Mouse (Mus musculus) gonadal fat pad, adult 2 months (tissue): ENCODE data around the gene Tcl1b1. TPM values are rescaled to one million over a fixed set of nuclear protein-coding genes. Genes with fewer than 3 reads are reported as not detected.
"Not testable (repeated sequence)": the region's sequence is repeated elsewhere in the genome, so short reads cannot be mapped to it uniquely, and the experiment has no call there.

Experiments
- DNase-seq: peaks from one replicate; pipeline ENCODE4 v3.0.0-alpha.2; 2012; ENCODE audit warnings: low read depth
- polyA plus RNA-seq: library from polyadenylated mRNA; depleted of rRNA; stranded (reverse); fragments of >200 nt; gene quantifications from 2 replicates; pipeline ENCODE4 v1.2.3, GENCODE M21; 2012; rRNA removed

Gene Tcl1b1
- polyA plus RNA-seq, 1 experiment = not detected

GRCm38 (mm10) chr12:105190743-105191142 lies 31.3 kb downstream of the Tcl1b1 start, which contains the start of gene Tcl1b3:
TSS of gene Tcl1b3 (plus strand) at chr12:105191043.
- DNase-seq = not testable (repeated sequence)

DNA sequence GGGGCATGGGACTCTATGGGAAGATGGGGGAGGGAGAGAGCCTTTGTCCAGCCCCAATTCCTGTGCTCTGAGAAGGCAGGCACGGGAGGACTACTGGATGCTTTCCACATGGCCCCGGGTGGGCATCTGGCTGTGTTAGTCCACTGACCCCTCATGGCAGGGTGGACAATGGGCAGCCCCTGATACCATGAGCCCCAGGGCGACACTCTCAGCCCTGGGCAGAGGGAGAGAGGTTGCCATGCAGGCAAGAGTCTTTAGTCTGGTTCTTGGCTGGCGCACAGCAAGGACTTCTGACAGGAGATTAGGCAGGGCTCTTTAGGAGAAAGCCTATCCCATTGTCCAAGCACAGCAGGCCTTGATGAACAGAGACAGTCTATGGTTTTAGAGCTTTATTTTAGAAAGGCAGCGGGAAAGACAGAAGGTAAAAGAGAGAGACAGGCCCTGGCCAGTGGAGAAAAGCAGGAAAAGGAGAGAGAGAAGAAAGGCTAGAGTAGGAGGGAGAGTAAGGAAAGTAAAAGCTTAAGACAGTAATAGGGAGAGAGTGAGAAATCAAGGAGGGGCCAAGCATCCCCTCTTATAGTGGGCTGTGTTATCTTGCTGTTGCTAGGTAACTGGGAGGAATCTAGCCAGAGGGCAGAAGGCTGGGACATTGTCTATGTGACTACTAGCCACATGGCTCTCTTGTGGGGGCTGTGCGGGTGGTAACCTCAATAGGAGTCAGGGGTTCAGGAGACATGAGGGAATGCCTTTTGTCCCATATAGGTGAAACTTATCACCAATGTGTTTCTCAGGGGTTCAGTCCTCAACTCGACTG lies 40.4 kb downstream of the Tcl1b1 start:
- not testable (repeated sequence) for DNase-seq

- DNase-seq = not testable (repeated sequence)
These were observed 42.2 kb downstream of the Tcl1b1 start, which contains the start of gene Tcl1b4 for GRCm38 (mm10) chr12:105201657-105202056. TSS of gene Tcl1b4 (plus strand) at chr12:105201957.

DNA sequence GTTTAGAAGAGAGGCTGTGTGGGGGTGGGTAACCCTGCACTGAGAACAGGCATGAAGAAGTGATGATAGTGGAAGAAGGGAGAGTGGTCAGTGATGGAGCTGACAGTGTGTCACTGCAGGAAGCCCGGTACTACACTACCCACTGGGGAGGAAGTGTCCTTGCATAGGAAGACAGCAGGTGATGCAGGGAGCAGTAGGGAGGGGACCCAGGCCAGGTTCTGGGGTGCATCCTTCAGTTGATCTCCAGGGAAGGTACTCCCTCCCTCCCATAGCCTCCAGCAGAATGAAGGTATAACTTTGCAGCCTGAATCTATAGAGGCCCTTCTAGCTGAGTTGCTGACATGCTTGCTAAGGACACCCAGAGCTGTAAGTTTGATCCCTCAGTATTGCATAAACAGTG lies 47.6 kb downstream of the Tcl1b1 start:
- no peak for DNase-seq

DNA sequence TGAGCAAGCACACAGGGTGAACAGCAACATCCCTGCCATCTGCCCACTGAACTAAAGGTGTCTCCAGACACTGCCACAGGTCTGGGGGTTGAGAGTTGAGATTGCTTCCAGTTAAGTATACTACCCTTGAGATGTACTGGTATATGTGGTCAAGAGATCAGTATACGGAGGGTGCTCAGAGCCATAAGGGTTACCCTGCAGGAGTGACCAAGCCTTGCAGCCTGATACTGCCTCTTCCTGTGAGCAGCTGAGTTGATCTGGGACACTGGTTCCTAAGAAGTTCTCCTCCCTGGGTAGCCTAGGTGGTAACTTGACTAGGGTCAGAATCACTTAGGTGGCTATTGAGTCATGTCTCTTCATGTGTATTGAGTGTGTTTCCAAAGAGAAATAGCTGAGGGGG lies 49.0 kb downstream of the Tcl1b1 start:
- DNase-seq = no peak

DNA sequence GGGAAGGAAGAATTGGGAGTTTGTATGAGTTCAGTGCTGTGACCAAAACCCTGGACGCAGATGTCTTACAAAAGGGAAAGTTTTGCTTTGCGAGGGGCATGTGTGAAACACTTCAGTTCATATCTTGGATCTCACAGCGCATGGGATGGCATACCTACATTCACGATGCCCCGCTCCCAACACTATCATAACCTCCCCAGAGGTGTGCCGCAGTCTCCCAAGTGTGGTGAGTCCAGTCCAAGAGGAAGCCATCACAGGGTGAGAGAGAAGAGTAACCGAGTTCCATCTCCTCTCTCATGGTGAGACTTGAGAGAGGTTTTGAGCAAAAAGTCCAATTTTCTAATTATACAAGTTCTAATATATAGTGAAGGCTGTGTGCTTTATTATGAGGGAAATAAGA lies 49.7 kb downstream of the Tcl1b1 start:
- DNase-seq = no peak

Other genes with a start within 250 kb of the Tcl1b1 start
- 3.4 TPM in 2 replicates for gene Syne3, start 149.9 kb upstream of the Tcl1b1 start, polyA plus RNA-seq
- 63.7 and 93.0 TPM in 2 replicates for gene Glrx5, start 127.0 kb upstream of the Tcl1b1 start, polyA plus RNA-seq
- gene Tcl1b2, start 13.7 kb upstream of the Tcl1b1 start, polyA plus RNA-seq = not detected in 2 replicates
- gene Tcl1b5, start 16.7 kb downstream of the Tcl1b1 start, polyA plus RNA-seq = not detected in 2 replicates
- not detected in 2 replicates for gene Tcl1b3, start 31.4 kb downstream of the Tcl1b1 start, polyA plus RNA-seq
- gene Tcl1b4, start 42.3 kb downstream of the Tcl1b1 start, polyA plus RNA-seq = not detected in 2 replicates
- not detected in 2 replicates for gene Tcl1, start 63.1 kb downstream of the Tcl1b1 start, polyA plus RNA-seq
- gene Tunar, start 174.2 kb downstream of the Tcl1b1 start, polyA plus RNA-seq = not detected in 2 replicates